Mouse (Mus musculus) forebrain, embryonic 13.5 days (tissue): ENCODE measurements around the gene Myo3b. TPM values are rescaled to one million over a fixed set of nuclear protein-coding genes. Genes with fewer than 3 reads are reported as not detected.

Source experiments
- ATAC-seq: fragments of 200-750 bp; cut with Nextera tagmentation; 2 replicates; pipeline ENCODE4 v1.8.0; 2017
- H3K27ac ChIP-seq: fragments of 300-500 bp; sonication (generic); 2 replicates; pipeline ENCODE4 v1.5.1; 2015; ENCODE audit warnings: inconsistent platforms, mild to moderate bottlenecking, moderate library complexity
- H3K27me3 ChIP-seq: fragments of 300-500 bp; sonication (generic); 2 replicates; pipeline ENCODE4 v1.6.1; 2015; ENCODE audit warnings: mild to moderate bottlenecking, inconsistent platforms
- H3K36me3 ChIP-seq: fragments of 300-500 bp; sonication (generic); 2 replicates; pipeline ENCODE4 v1.6.1; 2015; ENCODE audit warnings: mild to moderate bottlenecking, inconsistent platforms; ENCODE audit not compliant: poor library complexity, severe bottlenecking
- H3K4me1 ChIP-seq: fragments of 300-500 bp; sonication (generic); 2 replicates; pipeline ENCODE4 v1.6.1; 2015; ENCODE audit warnings: inconsistent platforms
- H3K4me2 ChIP-seq: fragments of 300-500 bp; sonication (generic); 2 replicates; pipeline ENCODE4 v1.6.1; 2015; ENCODE audit warnings: inconsistent platforms, mild to moderate bottlenecking, moderate library complexity
- H3K4me3 ChIP-seq: fragments of 300-500 bp; sonication (generic); 2 replicates; pipeline ENCODE4 v1.5.1; 2015; ENCODE audit warnings: mild to moderate bottlenecking, inconsistent platforms
- H3K9ac ChIP-seq: fragments of 300-500 bp; sonication (generic); 2 replicates; pipeline ENCODE4 v1.6.1; 2015; ENCODE audit warnings: mild to moderate bottlenecking, inconsistent platforms
- H3K9me3 ChIP-seq: fragments of 300-500 bp; sonication (generic); replicated peaks from 2 replicates; pipeline ENCODE4 v1.6.1; 2016; ENCODE audit warnings: inconsistent platforms
- WGBS: fragments of 180-500 bp; shearing (Covaris S2); methylation state at CpG from one replicate; pipeline ENCODE4 v1.1.7; 2015; 5-methylcytosine and 5-hydroxymethylcytosine counted together
- polyA plus RNA-seq: library from polyadenylated mRNA; unstranded; fragments of >200 nt; fragmentation: Nextera tagmentation; extraction: Ambion mirVana; gene quantifications from 2 replicates; pipeline ENCODE4 v1.2.1, GENCODE M21; 2015

The Myo3b gene
- polyA plus RNA-seq, 1 experiment from 2014 or later = 0.25 TPM

GRCm38 (mm10) chr2:70355026-70355425, 316.1 kb downstream of the Myo3b start:
- no peak overlapping the region for H3K4me3 ChIP-seq
- peaks cover 3% of the 10 kb centered on the region; the same call in 1 of the 2 replicates for H3K9me3 ChIP-seq
- no peak overlapping the region for H3K27ac ChIP-seq
- no peak overlapping the region for H3K4me2 ChIP-seq
- H3K36me3 ChIP-seq = no peaks in the 10 kb centered on the region
- 78% methylated on average over 2 of the region's 2 CpGs for WGBS
- ATAC-seq = no peak
- no peaks in the 10 kb centered on the region for H3K27me3 ChIP-seq
- no peak overlapping the region for H3K9ac ChIP-seq
- H3K4me1 ChIP-seq = no peaks in the 10 kb centered on the region

GRCm38 (mm10) chr2:70369421-70369820, 330.5 kb downstream of the Myo3b start:
- no peaks in the 10 kb centered on the region for H3K4me1 ChIP-seq
- no peak overlapping the region for H3K4me2 ChIP-seq
- no peak overlapping the region for H3K9ac ChIP-seq
- no peaks in the 10 kb centered on the region for H3K36me3 ChIP-seq
- 94% methylated on average over 6 of the region's 6 CpGs for WGBS
- no peaks in the 10 kb centered on the region for H3K9me3 ChIP-seq
- no peak for ATAC-seq
- H3K27ac ChIP-seq = no peak overlapping the region
- H3K4me3 ChIP-seq = no peak overlapping the region
- H3K27me3 ChIP-seq = no peaks in the 10 kb centered on the region

- no peak for ATAC-seq
- no peak overlapping the region for H3K4me3 ChIP-seq
These were observed 340.4 kb downstream of the Myo3b start for GRCm38 (mm10) chr2:70379341-70379740.

GRCm38 (mm10) chr2:70379939-70380338, 341.0 kb downstream of the Myo3b start:
- no peak overlapping the region for H3K4me3 ChIP-seq
- H3K9me3 ChIP-seq = no peaks in the 10 kb centered on the region
- no peaks in the 10 kb centered on the region for H3K27me3 ChIP-seq
- no peaks in the 10 kb centered on the region for H3K4me1 ChIP-seq
- H3K4me2 ChIP-seq = no peak overlapping the region
- ATAC-seq = no peak
- no peak overlapping the region for H3K9ac ChIP-seq
- no peak overlapping the region for H3K27ac ChIP-seq
- WGBS = 41% methylated on average over 6 of the region's 6 CpGs
- no peaks in the 10 kb centered on the region for H3K36me3 ChIP-seq

More at GRCm38 (mm10) chr2:70379341-70379740, 340.4 kb downstream of the Myo3b start:
- H3K27me3 ChIP-seq = no peaks in the 10 kb centered on the region
- 79% methylated on average over 6 of the region's 6 CpGs for WGBS
- H3K4me1 ChIP-seq = no peaks in the 10 kb centered on the region
- H3K27ac ChIP-seq = no peak overlapping the region
- H3K9ac ChIP-seq = no peak overlapping the region
- H3K36me3 ChIP-seq = no peaks in the 10 kb centered on the region
- H3K4me2 ChIP-seq = no peak overlapping the region
- H3K9me3 ChIP-seq = no peaks in the 10 kb centered on the region

GRCm38 (mm10) chr2:70388645-70389044, 349.7 kb downstream of the Myo3b start:
- 0 out of 2 replicates have a peak, but pooled peaks cover 3% of the 10 kb centered on the region for H3K27me3 ChIP-seq
- H3K4me1 ChIP-seq = no peaks in the 10 kb centered on the region
- no peak for ATAC-seq
- no peak overlapping the region for H3K9ac ChIP-seq
- 66% methylated on average over 6 of the region's 6 CpGs for WGBS
- no peak overlapping the region for H3K4me2 ChIP-seq
- H3K4me3 ChIP-seq = no peak overlapping the region
- H3K36me3 ChIP-seq = no peaks in the 10 kb centered on the region
- no peaks in the 10 kb centered on the region for H3K9me3 ChIP-seq
- no peak overlapping the region for H3K27ac ChIP-seq

GRCm38 (mm10) chr2:70389162-70389561, 350.2 kb downstream of the Myo3b start:
- no peaks in the 10 kb centered on the region for H3K9me3 ChIP-seq
- ATAC-seq = no peak
- WGBS = 100% methylated on average over 1 of the region's 1 CpGs
- no peaks in the 10 kb centered on the region for H3K4me1 ChIP-seq
- 0 out of 2 replicates have a peak, but pooled peaks cover 3% of the 10 kb centered on the region for H3K27me3 ChIP-seq
- no peak overlapping the region for H3K27ac ChIP-seq
- no peaks in the 10 kb centered on the region for H3K36me3 ChIP-seq
- H3K4me3 ChIP-seq = no peak overlapping the region
- no peak overlapping the region for H3K9ac ChIP-seq
- H3K4me2 ChIP-seq = no peak overlapping the region

GRCm38 (mm10) chr2:70397734-70398276, 358.9 kb downstream of the Myo3b start:
- Histone ChIP-seq H3K9ac (no peak overlapping the region), H3K27me3 (no peaks in the 10 kb centered on the region), H3K9me3 (no peaks in the 10 kb centered on the region), H3K4me1 (no peaks in the 10 kb centered on the region), H3K4me3 (no peak overlapping the region), H3K27ac (no peak overlapping the region), H3K36me3 (no peaks in the 10 kb centered on the region), H3K4me2 (no peak overlapping the region)
- 84% methylated on average over 9 of the region's 9 CpGs for WGBS
- ATAC-seq = no peak

GRCm38 (mm10) chr2:70399441-70400115, 360.7 kb downstream of the Myo3b start:
- Histone ChIP-seq H3K36me3 (no peaks in the 10 kb centered on the region), H3K27ac (no peak overlapping the region), H3K4me3 (no peak overlapping the region), H3K4me2 (no peak overlapping the region), H3K4me1 (no peaks in the 10 kb centered on the region), H3K27me3 (no peaks in the 10 kb centered on the region), H3K9ac (no peak overlapping the region), H3K9me3 (no peaks in the 10 kb centered on the region)
- no peak for ATAC-seq
- WGBS = 82% methylated on average over 15 of the region's 15 CpGs

- WGBS = 79% methylated on average over 6 of the region's 6 CpGs
These were observed 361.4 kb downstream of the Myo3b start for GRCm38 (mm10) chr2:70400321-70400720.

GRCm38 (mm10) chr2:70404301-70404700, 365.4 kb downstream of the Myo3b start:
- WGBS = 46% methylated on average over 2 of the region's 2 CpGs
- no peaks in the 10 kb centered on the region for H3K27me3 ChIP-seq
- H3K9me3 ChIP-seq = no peaks in the 10 kb centered on the region
- ATAC-seq = no peak
- H3K4me1 ChIP-seq = peaks cover 13% of the 10 kb centered on the region
- no peak overlapping the region for H3K4me2 ChIP-seq
- H3K36me3 ChIP-seq = no peaks in the 10 kb centered on the region
- no peak overlapping the region for H3K27ac ChIP-seq
- no peak overlapping the region for H3K9ac ChIP-seq
- H3K4me3 ChIP-seq = no peak overlapping the region

More at GRCm38 (mm10) chr2:70400321-70400720, 361.4 kb downstream of the Myo3b start:
- Histone ChIP-seq H3K27me3 (no peaks in the 10 kb centered on the region), H3K36me3 (no peaks in the 10 kb centered on the region), H3K4me1 (no peaks in the 10 kb centered on the region), H3K9me3 (no peaks in the 10 kb centered on the region), H3K4me3 (no peak overlapping the region), H3K27ac (no peak overlapping the region), H3K4me2 (no peak overlapping the region), H3K9ac (no peak overlapping the region)
- ATAC-seq = no peak

GRCm38 (mm10) chr2:70406846-70407245, 367.9 kb downstream of the Myo3b start:
- WGBS = 28% methylated on average over 5 of the region's 5 CpGs
- Histone ChIP-seq H3K36me3 (no peaks in the 10 kb centered on the region), H3K4me2 (no peak overlapping the region), H3K9me3 (no peaks in the 10 kb centered on the region), H3K4me1 (peaks cover 13% of the 10 kb centered on the region), H3K27me3 (no peaks in the 10 kb centered on the region), H3K27ac (no peak overlapping the region), H3K9ac (no peak overlapping the region), H3K4me3 (no peak overlapping the region)
- ATAC-seq = no peak

- Histone ChIP-seq H3K4me1 (peaks cover 13% of the 10 kb centered on the region), H3K9ac (no peak overlapping the region), H3K27me3 (no peaks in the 10 kb centered on the region), H3K4me3 (no peak overlapping the region), H3K9me3 (no peaks in the 10 kb centered on the region), H3K27ac (no peak overlapping the region), H3K4me2 (no peak overlapping the region), H3K36me3 (no peaks in the 10 kb centered on the region)
- WGBS = 63% methylated on average over 5 of the region's 5 CpGs
- ATAC-seq = no peak
These were observed 368.8 kb downstream of the Myo3b start for GRCm38 (mm10) chr2:70407729-70408128.
